Mouse (Mus musculus): ENCODE results near the gene Cd164l2. TPM values are rescaled to one million over a fixed set of nuclear protein-coding genes. Genes with fewer than 3 reads are reported as not detected.
A peak's percentile ranks its signal among the peaks of the same experiment; 100 is the strongest.

Gene Cd164l2
- polyA plus RNA-seq, 1 experiment from 2014 or later, result 0.70 TPM

GRCm38 (mm10) chr4:133198337-133199180 lies 13.4 kb upstream of the Cd164l2 start:
- Histone ChIP-seq H3K4me1 (replicated peaks; ENCODE audit: control insufficient read depth, insufficient read depth, low read length) (peaks cover 34% of the 10 kb centered on the region), H3K9me3 (ENCODE audit: control insufficient read depth, low read length) (no peaks in the 10 kb centered on the region), H3K27ac (ENCODE audit: low read depth, low read length) (0 out of 2 replicates have a peak overlapping the region, but pooled peaks have one; percentile 23), H3K36me3 (ENCODE audit: control insufficient read depth, insufficient read depth, low read length) (peaks cover 20% of the 10 kb centered on the region), H3K9ac (ENCODE audit: low read depth, low read length) (no peak overlapping the region), H3K27me3 (replicated peaks; ENCODE audit: control insufficient read depth, insufficient read depth, low read length) (no peaks in the 10 kb centered on the region), H3K4me3 (ENCODE audit: low read depth, low read length) (no peak overlapping the region), H3K4me2 (no peak overlapping the region)
- ATAC-seq (replicated peaks; ENCODE audit: low FRiP score) (no peak), DNase-seq (ENCODE audit: low spot score) (no peak)
- WGBS, result 51% methylated on average over 19 of the region's 19 CpGs

- no peaks in the 10 kb centered on the region; the same call in 1 of the 2 replicates for H3K27me3 ChIP-seq (replicated peaks; ENCODE audit: control insufficient read depth, insufficient read depth, low read length)
- no peak overlapping the region for H3K4me3 ChIP-seq (ENCODE audit: low read depth, low read length)
- no peak overlapping the region for H3K27ac ChIP-seq (ENCODE audit: low read depth, low read length)
- H3K4me2 ChIP-seq, result no peak overlapping the region
- ATAC-seq (replicated peaks; ENCODE audit: low FRiP score) (no peak), DNase-seq (ENCODE audit: low spot score) (no peak)
- H3K9ac ChIP-seq (ENCODE audit: low read depth, low read length), result no peak overlapping the region
- H3K36me3 ChIP-seq (ENCODE audit: control insufficient read depth, insufficient read depth, low read length), result peaks cover 13% of the 10 kb centered on the region
- H3K9me3 ChIP-seq (ENCODE audit: control insufficient read depth, low read length), result no peaks in the 10 kb centered on the region
- H3K4me1 ChIP-seq (replicated peaks; ENCODE audit: control insufficient read depth, insufficient read depth, low read length), result peaks cover 34% of the 10 kb centered on the region
- 75% methylated on average over 6 of the region's 6 CpGs for WGBS
These were observed 12.2 kb upstream of the Cd164l2 start for GRCm38 (mm10) chr4:133199743-133200142.

- DNase-seq (ENCODE audit: low spot score), result no peak
- no peak for ATAC-seq (replicated peaks; ENCODE audit: low FRiP score)
- Histone ChIP-seq H3K9ac (ENCODE audit: low read depth, low read length) (no peak overlapping the region), H3K27ac (ENCODE audit: low read depth, low read length) (0 out of 2 replicates have a peak overlapping the region, but pooled peaks have one; percentile 3), H3K27me3 (replicated peaks; ENCODE audit: control insufficient read depth, insufficient read depth, low read length) (no peaks in the 10 kb centered on the region; the same call in 1 of the 2 replicates), H3K4me1 (replicated peaks; ENCODE audit: control insufficient read depth, insufficient read depth, low read length) (peaks cover 34% of the 10 kb centered on the region), H3K4me3 (ENCODE audit: low read depth, low read length) (no peak overlapping the region), H3K9me3 (ENCODE audit: control insufficient read depth, low read length) (no peaks in the 10 kb centered on the region), H3K4me2 (no peak overlapping the region), H3K36me3 (ENCODE audit: control insufficient read depth, insufficient read depth, low read length) (peaks cover 10% of the 10 kb centered on the region)
- 60% methylated on average over 21 of the region's 21 CpGs for WGBS
These were observed 11.6 kb upstream of the Cd164l2 start for GRCm38 (mm10) chr4:133200343-133200742.

GRCm38 (mm10) chr4:133201006-133201771 lies 10.7 kb upstream of the Cd164l2 start:
- Histone ChIP-seq H3K4me1 (replicated peaks; ENCODE audit: control insufficient read depth, insufficient read depth, low read length) (peaks cover 34% of the 10 kb centered on the region), H3K9me3 (ENCODE audit: control insufficient read depth, low read length) (no peaks in the 10 kb centered on the region), H3K27ac (ENCODE audit: low read depth, low read length) (no peak overlapping the region), H3K27me3 (replicated peaks; ENCODE audit: control insufficient read depth, insufficient read depth, low read length) (no peaks in the 10 kb centered on the region; the same call in 1 of the 2 replicates), H3K9ac (ENCODE audit: low read depth, low read length) (no peak overlapping the region), H3K4me3 (ENCODE audit: low read depth, low read length) (no peak overlapping the region), H3K36me3 (ENCODE audit: control insufficient read depth, insufficient read depth, low read length) (peaks cover 3% of the 10 kb centered on the region; the same call in 1 of the 2 replicates), H3K4me2 (no peak overlapping the region)
- ATAC-seq (replicated peaks; ENCODE audit: low FRiP score) (0 out of 2 replicates have a peak, but pooled peaks have one; percentile 24), DNase-seq (ENCODE audit: low spot score) (no peak)
- WGBS, result 78% methylated on average over 8 of the region's 8 CpGs

- H3K4me1 ChIP-seq (replicated peaks; ENCODE audit: control insufficient read depth, insufficient read depth, low read length), result peaks cover 29% of the 10 kb centered on the region
These were observed 9.7 kb upstream of the Cd164l2 start for GRCm38 (mm10) chr4:133202254-133202653.

GRCm38 (mm10) chr4:133203591-133203990 lies 8.3 kb upstream of the Cd164l2 start:
- no peak overlapping the region for H3K9ac ChIP-seq (ENCODE audit: low read depth, low read length)
- H3K9me3 ChIP-seq (ENCODE audit: control insufficient read depth, low read length), result no peaks in the 10 kb centered on the region
- H3K4me3 ChIP-seq (ENCODE audit: low read depth, low read length), result no peak overlapping the region
- DNase-seq (ENCODE audit: low spot score), result no peak
- H3K4me1 ChIP-seq (replicated peaks; ENCODE audit: control insufficient read depth, insufficient read depth, low read length), result peaks cover 19% of the 10 kb centered on the region
- ATAC-seq (replicated peaks; ENCODE audit: low FRiP score), result no peak
- H3K36me3 ChIP-seq (ENCODE audit: control insufficient read depth, insufficient read depth, low read length), result no peaks in the 10 kb centered on the region
- H3K27me3 ChIP-seq (replicated peaks; ENCODE audit: control insufficient read depth, insufficient read depth, low read length), result peaks cover 4% of the 10 kb centered on the region
- H3K27ac ChIP-seq (ENCODE audit: low read depth, low read length), result no peak overlapping the region
- H3K4me2 ChIP-seq, result no peak overlapping the region
- WGBS, result 65% methylated on average over 3 of the region's 3 CpGs

More at GRCm38 (mm10) chr4:133202254-133202653, 9.7 kb upstream of the Cd164l2 start:
- Histone ChIP-seq H3K27ac (ENCODE audit: low read depth, low read length) (no peak overlapping the region), H3K27me3 (replicated peaks; ENCODE audit: control insufficient read depth, insufficient read depth, low read length) (no peaks in the 10 kb centered on the region; the same call in 1 of the 2 replicates), H3K9me3 (ENCODE audit: control insufficient read depth, low read length) (no peaks in the 10 kb centered on the region), H3K36me3 (ENCODE audit: control insufficient read depth, insufficient read depth, low read length) (no peaks in the 10 kb centered on the region), H3K9ac (ENCODE audit: low read depth, low read length) (no peak overlapping the region), H3K4me2 (no peak overlapping the region), H3K4me3 (ENCODE audit: low read depth, low read length) (no peak overlapping the region)
- ATAC-seq (replicated peaks; ENCODE audit: low FRiP score) (no peak), DNase-seq (ENCODE audit: low spot score) (no peak)
- 97% methylated on average over 3 of the region's 3 CpGs for WGBS

- peaks cover 10% of the 10 kb centered on the region for H3K27me3 ChIP-seq (replicated peaks; ENCODE audit: control insufficient read depth, insufficient read depth, low read length)
- H3K36me3 ChIP-seq (ENCODE audit: control insufficient read depth, insufficient read depth, low read length), result no peaks in the 10 kb centered on the region
- no peak overlapping the region for H3K4me3 ChIP-seq (ENCODE audit: low read depth, low read length)
- 61% methylated on average over 7 of the region's 7 CpGs for WGBS
- H3K9me3 ChIP-seq (ENCODE audit: control insufficient read depth, low read length), result no peaks in the 10 kb centered on the region
- H3K9ac ChIP-seq (ENCODE audit: low read depth, low read length), result no peak overlapping the region
- H3K27ac ChIP-seq (ENCODE audit: low read depth, low read length), result no peak overlapping the region; the same call in 1 of the 2 replicates
- ATAC-seq (replicated peaks; ENCODE audit: low FRiP score) (no peak), DNase-seq (ENCODE audit: low spot score) (no peak)
- peaks cover 17% of the 10 kb centered on the region for H3K4me1 ChIP-seq (replicated peaks; ENCODE audit: control insufficient read depth, insufficient read depth, low read length)
- no peak overlapping the region for H3K4me2 ChIP-seq
These were observed 7.6 kb upstream of the Cd164l2 start for GRCm38 (mm10) chr4:133204379-133204778.

- H3K9ac ChIP-seq (ENCODE audit: low read depth, low read length), result no peak overlapping the region
- H3K4me1 ChIP-seq (replicated peaks; ENCODE audit: control insufficient read depth, insufficient read depth, low read length), result peaks cover 8% of the 10 kb centered on the region; the same call in 1 of the 2 replicates
- H3K9me3 ChIP-seq (ENCODE audit: control insufficient read depth, low read length), result no peaks in the 10 kb centered on the region
- H3K27me3 ChIP-seq (replicated peaks; ENCODE audit: control insufficient read depth, insufficient read depth, low read length), result peaks cover 54% of the 10 kb centered on the region
- no peak overlapping the region for H3K4me3 ChIP-seq (ENCODE audit: low read depth, low read length)
- H3K27ac ChIP-seq (ENCODE audit: low read depth, low read length), result no peak overlapping the region
- ATAC-seq (replicated peaks; ENCODE audit: low FRiP score) (no peak), DNase-seq (ENCODE audit: low spot score) (no peak)
- H3K36me3 ChIP-seq (ENCODE audit: control insufficient read depth, insufficient read depth, low read length), result no peaks in the 10 kb centered on the region
- 4% methylated on average over 11 of the region's 11 CpGs for WGBS
- no peak overlapping the region for H3K4me2 ChIP-seq
These were observed 2.6 kb upstream of the Cd164l2 start for GRCm38 (mm10) chr4:133209366-133209765.
